Mouse (Mus musculus) G1E (cell line): ENCODE data around the gene Utp15. TPM values are rescaled to one million over a fixed set of nuclear protein-coding genes. Genes with fewer than 3 reads are reported as not detected.
A peak's percentile ranks its signal among the peaks of the same experiment; 100 is the strongest.

Source experiments
- ATAC-seq: 2 replicates; pipeline ENCODE4 v1.8.0; 2016; ENCODE audit warnings: mild to moderate bottlenecking; ENCODE audit not compliant: insufficient number of reproducible peaks, poor library complexity, low FRiP score, severe bottlenecking; ENCODE audit errors: extremely low read depth
- DNase-seq: peaks from one replicate; pipeline ENCODE4 v3.0.0; 2012; ENCODE audit warnings: low spot score
- H3K27me3 ChIP-seq: 2 replicates; pipeline ENCODE4 v1.6.1; 2012; ENCODE audit warnings: mild to moderate bottlenecking, low read length, inconsistent platforms; ENCODE audit not compliant: insufficient read depth
- H3K36me3 ChIP-seq: replicated peaks from 2 replicates; pipeline ENCODE3; 2012; ENCODE audit warnings: mild to moderate bottlenecking, inconsistent platforms
- H3K4me1 ChIP-seq: 2 replicates; pipeline ENCODE4 v1.6.1; 2012; ENCODE audit warnings: low read depth, low read length, inconsistent platforms, mixed read lengths; ENCODE audit not compliant: insufficient read depth
- H3K4me3 ChIP-seq: 2 replicates; pipeline ENCODE4 v1.5.1; 2012; ENCODE audit warnings: low read depth, mild to moderate bottlenecking, inconsistent platforms, low read length, moderate library complexity, mixed read lengths
- H3K9me3 ChIP-seq: replicated peaks from 2 replicates; pipeline ENCODE4 v1.6.1; 2012; ENCODE audit warnings: inconsistent platforms
- CTCF ChIP-seq: IDR thresholded peaks from 2 replicates; pipeline ENCODE4 v1.5.1; 2012; ENCODE audit warnings: low read depth, low read length, inconsistent platforms, mixed read lengths
- GATA1 ChIP-seq: IDR thresholded peaks from 2 replicates; pipeline ENCODE4 v1.6.1; 2012; ENCODE audit warnings: borderline replicate concordance, low read length, inconsistent platforms, mixed read lengths
- GATA2 ChIP-seq: IDR thresholded peaks from 2 replicates; pipeline ENCODE4 v1.6.1; 2012; ENCODE audit warnings: low read depth, low read length, inconsistent platforms, borderline replicate concordance
- POLR2AphosphoS5 ChIP-seq: IDR thresholded peaks from 2 replicates; pipeline ENCODE4 v1.6.1; 2012; ENCODE audit warnings: low read depth, low read length, inconsistent platforms; ENCODE audit not compliant: insufficient replicate concordance
- TAL1 ChIP-seq: conservative IDR thresholded peaks from 2 replicates; pipeline ENCODE4 v1.6.1; 2012; ENCODE audit warnings: low read depth, low read length, inconsistent platforms, mixed read lengths
- polyA plus RNA-seq: library from polyadenylated mRNA; stranded (reverse); fragments of >175 nt; gene quantifications from 2 replicates; pipeline ENCODE4 v1.2.3, GENCODE M21; 2012
- total RNA-seq, 2 experiments: library from RNA; stranded (forward) in 1 of 2; stranded (reverse) in 1 of 2; fragments of 200-1000 nt in 1 of 2; fragments of >200 nt in 1 of 2; fragmentation: Nextera tagmentation in 1 of 2; gene quantifications; 2 replicates each; pipeline ENCODE4 v1.2.3; 2014 to 2017

Utp15 gene
- total and polyA plus RNA-seq, 3 experiments, result 21.3 to 81.2 (median 51.6) TPM

GRCm38 (mm10) chr13:98241531-98242282, 21.1 kb downstream of the Utp15 start:
- 0 out of 2 replicates have a peak, but pooled peaks cover 2% of the 10 kb centered on the region for H3K9me3 ChIP-seq
- no peak for DNase-seq
- ATAC-seq, result no peak
- H3K4me3 ChIP-seq, result no peak overlapping the region
- TF ChIP-seq CTCF (no peak), TAL1 (no peak), GATA1 (no peak), POLR2AphosphoS5 (no peak), GATA2 (no peak)
- peaks cover 26% of the 10 kb centered on the region for H3K27me3 ChIP-seq
- H3K36me3 ChIP-seq, result peaks cover 10% of the 10 kb centered on the region
- H3K4me1 ChIP-seq, result no peaks in the 10 kb centered on the region

GRCm38 (mm10) chr13:98239978-98240641, 22.7 kb downstream of the Utp15 start:
- peak; percentile 66 for TF ChIP-seq CTCF
- TF ChIP-seq POLR2AphosphoS5, result no peak
- TF ChIP-seq GATA2, result no peak
- no peak for TF ChIP-seq GATA1
- TF ChIP-seq TAL1, result no peak
- H3K27me3 ChIP-seq, result peaks cover 26% of the 10 kb centered on the region
- H3K4me3 ChIP-seq, result no peak overlapping the region
- H3K4me1 ChIP-seq, result no peaks in the 10 kb centered on the region
- H3K36me3 ChIP-seq, result no peaks in the 10 kb centered on the region
- 0 out of 2 replicates have a peak, but pooled peaks cover 2% of the 10 kb centered on the region for H3K9me3 ChIP-seq
- no peak for ATAC-seq
- peak; percentile 19 for DNase-seq

- Histone ChIP-seq H3K27me3 (peaks cover 12% of the 10 kb centered on the region), H3K9me3 (no peaks in the 10 kb centered on the region), H3K36me3 (no peaks in the 10 kb centered on the region), H3K4me1 (no peaks in the 10 kb centered on the region), H3K4me3 (no peak overlapping the region)
- no peak for ATAC-seq
- DNase-seq, result no peak
- TF ChIP-seq GATA2 (no peak), POLR2AphosphoS5 (no peak), GATA1 (no peak), TAL1 (no peak), CTCF (no peak)
These were observed 27.4 kb downstream of the Utp15 start for GRCm38 (mm10) chr13:98235451-98235850.

- no peak for TF ChIP-seq TAL1
- no peak for TF ChIP-seq GATA1
- no peak for TF ChIP-seq CTCF
- no peak for TF ChIP-seq GATA2
- no peak for TF ChIP-seq POLR2AphosphoS5
- Histone ChIP-seq H3K4me3 (no peak overlapping the region), H3K9me3 (no peaks in the 10 kb centered on the region), H3K27me3 (peaks cover 5% of the 10 kb centered on the region), H3K4me1 (no peaks in the 10 kb centered on the region), H3K36me3 (no peaks in the 10 kb centered on the region)
- ATAC-seq (no peak), DNase-seq (no peak)
These were observed 32.3 kb downstream of the Utp15 start for GRCm38 (mm10) chr13:98230511-98230910.

GRCm38 (mm10) chr13:98226225-98226624, 36.6 kb downstream of the Utp15 start:
- Histone ChIP-seq H3K4me1 (no peaks in the 10 kb centered on the region), H3K9me3 (no peaks in the 10 kb centered on the region), H3K36me3 (no peaks in the 10 kb centered on the region), H3K4me3 (no peak overlapping the region), H3K27me3 (peaks cover 17% of the 10 kb centered on the region)
- ATAC-seq (no peak), DNase-seq (no peak)
- TF ChIP-seq GATA1, result no peak
- TF ChIP-seq POLR2AphosphoS5, result no peak
- no peak for TF ChIP-seq GATA2
- TF ChIP-seq CTCF, result no peak
- no peak for TF ChIP-seq TAL1

GRCm38 (mm10) chr13:98222848-98223247, 40.0 kb downstream of the Utp15 start:
- DNase-seq (peak; percentile 15), ATAC-seq (no peak; the same call in 1 of the 2 replicates)
- no peaks in the 10 kb centered on the region for H3K4me1 ChIP-seq
- TF ChIP-seq POLR2AphosphoS5 (no peak), CTCF (peak; percentile 53)
- H3K4me3 ChIP-seq, result no peak overlapping the region
- H3K36me3 ChIP-seq, result no peaks in the 10 kb centered on the region
- H3K27me3 ChIP-seq, result peaks cover 15% of the 10 kb centered on the region
- H3K9me3 ChIP-seq, result no peaks in the 10 kb centered on the region
